Mouse (Mus musculus) WW6 (cell line): Measurements from ENCODE around the gene Dusp1.
A peak's percentile ranks its signal among the peaks of the same experiment; 100 is the strongest.

ENCODE experiments used
- DNase-seq: peaks from one replicate; pipeline ENCODE4 v3.0.0-alpha.2; 2013; ENCODE audit warnings: low read depth, low spot score

Gene Dusp1

DNA sequence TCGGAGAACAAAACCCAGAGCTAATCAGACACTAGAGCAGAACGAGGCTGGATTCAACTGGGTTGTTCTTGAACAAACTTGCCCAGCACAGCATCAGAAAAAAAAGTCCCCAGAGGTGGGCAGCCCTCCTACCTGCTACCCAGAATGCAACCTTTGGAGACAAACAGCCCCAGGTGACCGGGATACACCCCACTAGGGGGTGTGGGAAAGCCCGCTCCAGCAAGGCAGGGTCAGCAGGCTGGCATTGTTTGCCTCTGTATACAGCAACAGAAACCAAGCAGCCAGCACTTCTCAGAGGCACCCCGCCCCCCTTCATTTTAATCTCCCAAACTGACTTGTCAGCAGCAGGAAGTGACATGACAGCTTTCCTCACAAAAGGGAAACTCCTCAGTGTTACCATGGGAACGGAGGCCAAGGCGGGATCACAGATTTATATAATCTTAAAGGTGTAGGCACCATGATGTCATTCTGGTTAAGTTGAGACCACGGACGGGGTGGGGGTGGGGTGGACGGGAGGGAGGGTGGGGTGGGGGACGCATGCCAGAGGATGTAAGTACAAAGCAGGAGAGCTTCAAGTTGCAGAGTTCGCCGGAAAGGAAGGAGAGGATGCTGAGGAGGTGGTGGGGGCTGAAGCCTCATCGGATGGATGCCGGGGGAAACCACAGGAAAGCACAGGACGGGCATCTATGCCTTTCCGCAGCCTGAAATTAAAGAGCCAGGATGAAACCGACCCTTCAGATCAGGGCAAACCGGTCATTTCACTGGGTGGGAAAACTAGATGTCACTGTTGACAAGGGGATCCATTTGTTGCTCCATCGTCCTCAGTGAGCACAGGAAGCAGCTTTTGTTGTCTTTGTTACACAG, 58.9 kb downstream of the Dusp1 start:
- peak; percentile 71 for DNase-seq

DNA sequence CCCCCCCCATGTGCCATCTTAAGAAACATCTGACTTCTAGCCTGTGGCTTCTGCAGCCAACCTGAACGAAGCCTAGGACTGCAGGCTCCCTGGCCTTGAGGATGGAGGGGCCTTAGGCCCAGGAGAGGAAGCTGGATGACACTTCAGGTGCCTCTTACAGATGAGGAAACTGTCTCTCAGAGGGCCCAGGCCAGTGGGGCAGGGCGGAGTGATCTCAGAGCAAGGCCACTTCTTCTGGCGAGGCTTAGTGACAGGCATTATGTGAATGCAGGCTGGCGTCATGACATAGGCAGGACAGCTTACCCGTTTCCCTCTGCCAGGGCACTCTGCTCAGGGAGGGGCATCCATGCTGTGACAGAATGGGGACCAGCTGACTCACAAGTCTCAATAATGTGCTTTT, 60.1 kb downstream of the Dusp1 start:
- DNase-seq = no peak

DNA sequence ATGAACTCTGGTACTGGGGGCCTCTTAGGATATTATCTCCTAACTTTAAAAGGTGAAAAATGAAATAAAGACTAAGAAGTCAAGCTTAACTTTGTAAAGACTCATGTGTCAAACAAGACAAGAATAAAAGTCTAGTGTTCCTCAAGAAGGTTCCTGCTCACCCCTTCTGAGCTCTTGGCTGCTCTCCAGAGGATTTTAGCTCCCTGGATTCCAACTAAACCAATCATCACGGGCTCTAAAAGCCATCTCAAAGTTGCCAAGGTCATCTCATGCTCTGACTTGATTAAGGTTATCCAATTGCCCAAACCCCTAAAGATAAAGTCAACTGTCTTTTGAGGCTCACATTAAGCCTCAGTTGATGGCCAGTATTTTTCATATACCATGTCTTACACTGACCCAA, 63.3 kb downstream of the Dusp1 start:
- DNase-seq = no peak

DNA sequence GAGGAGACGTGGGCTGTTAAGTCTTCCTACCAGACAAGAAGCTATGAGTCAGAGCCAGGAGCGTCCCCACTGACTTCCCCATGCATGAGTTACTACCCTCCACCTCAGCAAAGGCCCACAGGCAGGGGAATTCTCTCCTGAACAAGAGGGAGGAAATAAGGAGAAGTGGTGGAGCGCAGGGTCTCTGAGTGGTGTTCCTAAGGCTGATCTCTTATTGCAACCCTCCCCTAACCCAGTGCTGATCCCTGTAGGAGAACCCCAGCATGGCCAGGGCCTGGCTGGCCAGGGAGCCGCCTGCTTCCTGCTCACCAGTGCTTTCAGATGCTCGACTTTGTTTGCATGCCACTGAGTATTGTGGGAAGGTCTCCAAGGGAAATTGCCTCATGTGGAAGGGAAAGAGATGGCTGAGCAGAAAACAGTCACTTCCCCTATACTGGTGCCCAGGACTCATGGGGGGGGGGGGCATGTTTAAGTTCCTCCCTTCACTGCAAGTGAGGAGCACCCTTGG, 64.5 kb downstream of the Dusp1 start:
- DNase-seq = no peak

DNA sequence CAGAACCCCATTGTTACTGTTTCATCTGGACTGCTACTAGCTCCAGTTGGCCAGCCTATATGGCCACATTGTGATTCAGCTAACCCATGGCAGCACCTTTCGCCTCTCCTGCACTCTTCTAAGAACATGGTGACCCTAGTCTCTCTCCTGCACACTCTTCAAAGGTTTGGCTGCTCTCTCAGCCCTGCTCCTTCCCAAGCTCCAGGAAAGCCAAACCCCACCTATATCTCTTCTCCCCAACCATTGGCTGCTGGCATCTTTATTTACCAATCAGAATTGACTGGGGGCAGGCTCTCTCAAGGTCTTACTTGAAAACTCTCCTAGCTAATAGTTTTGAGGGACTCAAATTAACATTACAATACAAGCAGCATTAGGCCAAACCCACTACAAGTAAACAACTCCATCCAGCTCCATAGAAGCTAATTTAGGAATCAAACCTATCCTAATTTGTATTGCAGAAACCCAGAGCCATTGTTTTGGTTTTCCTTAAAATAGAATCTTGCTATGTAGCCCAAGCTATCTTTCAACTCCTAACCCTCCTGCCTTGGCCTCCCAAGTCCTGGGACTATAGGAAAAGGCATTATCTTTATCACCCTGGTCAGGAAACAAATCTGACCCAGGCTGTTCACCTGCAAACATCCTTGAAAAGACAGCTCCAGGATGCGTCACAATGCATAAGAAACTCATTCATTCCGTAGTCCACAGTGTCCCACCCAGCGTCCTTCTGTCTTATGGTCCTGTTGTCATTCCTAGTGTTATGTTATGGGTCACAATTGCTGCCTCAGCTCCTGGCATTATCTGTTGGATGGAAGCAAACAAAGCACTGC, 67.1 kb downstream of the Dusp1 start:
- DNase-seq = no peak

DNA sequence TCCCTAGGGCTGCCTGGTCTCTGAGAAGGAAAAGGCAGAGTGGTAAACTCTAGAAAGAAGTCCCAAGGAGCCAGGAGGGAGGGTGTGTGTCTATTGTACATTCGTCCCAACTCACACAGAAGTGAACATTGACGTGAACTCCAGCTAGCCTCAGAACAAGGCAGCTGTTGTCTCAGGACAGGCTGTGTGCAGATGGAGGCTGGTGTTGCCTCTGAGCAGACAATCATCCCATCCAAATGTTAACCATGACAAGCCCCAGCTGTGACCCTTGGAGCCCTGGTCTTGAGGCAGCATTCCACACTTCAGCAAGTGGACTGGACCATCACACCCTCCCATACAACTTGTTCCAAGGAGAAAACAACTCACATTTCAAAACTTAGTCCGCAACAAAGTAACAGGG, 69.7 kb downstream of the Dusp1 start:
- no peak for DNase-seq

DNA sequence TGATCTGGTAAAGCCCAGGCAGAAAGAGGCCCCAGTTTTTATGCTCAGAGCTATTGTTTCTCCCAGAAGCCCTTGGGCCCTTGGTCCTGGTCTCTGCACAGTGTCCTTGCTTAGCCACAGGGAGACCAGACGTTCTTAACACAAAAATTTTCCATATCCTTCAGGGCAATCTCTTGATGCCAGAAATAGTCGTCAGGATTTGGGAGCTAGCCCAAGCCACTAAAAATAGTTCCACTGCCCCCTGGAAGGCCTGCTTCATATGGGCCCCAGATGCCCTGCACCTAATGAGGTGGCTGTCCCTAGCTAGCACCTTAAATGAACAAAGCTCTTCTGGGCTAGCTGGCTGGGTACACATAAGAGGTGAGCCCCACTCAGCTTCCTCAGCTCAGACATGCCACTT, 71.0 kb downstream of the Dusp1 start:
- DNase-seq = no peak

DNA sequence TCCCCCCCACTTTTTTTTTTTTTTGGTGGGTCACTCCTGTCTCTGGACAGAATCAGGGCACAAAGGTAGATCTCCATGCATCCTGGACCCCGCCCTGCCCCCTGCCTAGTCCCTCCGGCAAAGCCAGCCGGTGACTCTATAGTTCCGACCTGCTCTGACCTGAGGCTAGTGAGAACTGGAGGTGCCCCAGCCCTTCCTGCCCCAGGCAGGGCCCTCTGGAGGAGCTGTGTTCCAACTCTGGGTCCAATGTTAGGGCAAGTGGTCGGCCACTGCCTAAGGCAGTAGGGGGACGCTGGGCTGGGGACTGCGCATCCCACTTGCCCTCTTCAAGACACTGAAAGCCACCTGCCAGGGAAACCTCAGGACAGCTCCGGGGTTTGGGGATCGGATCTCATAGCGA, 71.9 kb downstream of the Dusp1 start:
- no peak for DNase-seq

DNA sequence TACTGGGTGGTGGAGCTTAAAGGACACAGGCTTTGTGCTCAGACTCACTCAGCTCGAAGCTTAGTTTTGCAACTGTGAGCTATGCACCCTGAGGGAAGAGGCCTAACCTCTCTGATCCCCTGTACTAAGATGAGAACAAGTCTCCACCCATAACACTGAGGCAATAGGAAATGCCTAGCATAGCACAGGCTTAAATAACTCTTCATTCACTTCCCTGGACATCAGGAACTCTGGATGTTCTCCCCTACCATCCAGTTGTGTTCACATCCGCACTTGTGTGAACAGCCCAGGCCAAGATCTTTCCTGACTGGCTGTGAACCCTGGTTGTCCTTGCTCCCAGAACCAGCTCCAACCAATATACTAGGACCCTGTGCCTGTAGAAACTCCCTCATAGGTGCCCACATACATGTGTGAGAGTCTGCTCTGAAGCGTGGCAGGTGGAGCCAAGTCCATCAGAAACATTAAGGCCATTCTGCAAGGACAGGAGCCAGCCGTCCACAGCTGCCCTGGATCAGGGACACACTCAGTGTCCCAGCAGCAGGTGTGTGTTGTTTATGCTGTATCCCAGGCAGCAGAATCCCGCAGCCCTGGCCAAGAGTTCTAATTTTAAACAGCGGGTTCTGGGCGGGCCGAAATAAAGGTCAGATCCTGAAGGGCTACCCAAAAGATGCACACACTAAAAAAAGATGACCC, 73.1 kb downstream of the Dusp1 start:
- DNase-seq = no peak

DNA sequence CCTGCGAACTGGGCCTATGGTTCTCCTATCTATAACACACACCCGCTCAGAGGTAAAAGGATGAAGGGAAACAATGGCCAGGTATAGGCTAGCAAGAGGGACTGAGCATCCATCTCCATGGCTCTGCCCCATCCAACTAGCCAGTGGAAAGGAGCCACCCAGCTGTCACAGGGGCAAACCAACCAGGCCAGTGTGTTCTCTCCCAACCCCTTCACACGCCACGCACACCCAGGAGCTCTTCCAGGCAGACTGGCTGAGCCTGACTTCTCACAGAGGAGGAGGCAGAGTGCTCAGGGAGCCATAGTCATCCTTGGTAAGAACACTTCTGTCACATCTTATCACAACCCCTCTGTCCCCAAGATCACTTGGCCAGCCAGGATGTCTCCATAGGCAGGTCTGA, 74.0 kb downstream of the Dusp1 start:
- no peak for DNase-seq

DNA sequence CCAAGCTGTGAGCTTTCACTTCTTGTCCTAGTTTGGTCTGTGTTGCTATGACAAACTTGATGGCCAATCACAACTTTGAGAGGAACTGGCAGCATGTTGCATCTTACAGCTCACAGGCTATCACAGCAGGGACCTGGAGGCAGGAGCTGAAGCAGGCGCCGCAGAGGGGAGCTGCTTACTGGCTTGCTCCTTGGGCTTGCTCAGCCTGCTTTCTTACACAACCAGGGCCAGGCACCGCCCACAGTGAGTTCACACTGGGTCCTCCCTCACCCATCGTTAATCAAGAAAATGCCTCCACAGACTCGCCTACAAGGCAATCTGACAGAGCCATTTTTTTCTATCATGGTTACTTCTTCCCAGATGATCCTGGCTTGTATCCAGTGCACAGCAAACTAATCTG, 74.7 kb downstream of the Dusp1 start:
- no peak for DNase-seq

- no peak for DNase-seq
Observed at GRCm38 (mm10) chr17:26484626-26485421, 77.1 kb downstream of the Dusp1 start.

- DNase-seq = no peak
Observed at GRCm38 (mm10) chr17:26480956-26481355, 81.0 kb downstream of the Dusp1 start.

- DNase-seq = no peak
Observed at GRCm38 (mm10) chr17:26479619-26480018, 82.3 kb downstream of the Dusp1 start.

- DNase-seq = no peak
Observed at GRCm38 (mm10) chr17:26478672-26479071, 83.3 kb downstream of the Dusp1 start.

GRCm38 (mm10) chr17:26476871-26477270, 85.1 kb downstream of the Dusp1 start:
- no peak for DNase-seq

DNA sequence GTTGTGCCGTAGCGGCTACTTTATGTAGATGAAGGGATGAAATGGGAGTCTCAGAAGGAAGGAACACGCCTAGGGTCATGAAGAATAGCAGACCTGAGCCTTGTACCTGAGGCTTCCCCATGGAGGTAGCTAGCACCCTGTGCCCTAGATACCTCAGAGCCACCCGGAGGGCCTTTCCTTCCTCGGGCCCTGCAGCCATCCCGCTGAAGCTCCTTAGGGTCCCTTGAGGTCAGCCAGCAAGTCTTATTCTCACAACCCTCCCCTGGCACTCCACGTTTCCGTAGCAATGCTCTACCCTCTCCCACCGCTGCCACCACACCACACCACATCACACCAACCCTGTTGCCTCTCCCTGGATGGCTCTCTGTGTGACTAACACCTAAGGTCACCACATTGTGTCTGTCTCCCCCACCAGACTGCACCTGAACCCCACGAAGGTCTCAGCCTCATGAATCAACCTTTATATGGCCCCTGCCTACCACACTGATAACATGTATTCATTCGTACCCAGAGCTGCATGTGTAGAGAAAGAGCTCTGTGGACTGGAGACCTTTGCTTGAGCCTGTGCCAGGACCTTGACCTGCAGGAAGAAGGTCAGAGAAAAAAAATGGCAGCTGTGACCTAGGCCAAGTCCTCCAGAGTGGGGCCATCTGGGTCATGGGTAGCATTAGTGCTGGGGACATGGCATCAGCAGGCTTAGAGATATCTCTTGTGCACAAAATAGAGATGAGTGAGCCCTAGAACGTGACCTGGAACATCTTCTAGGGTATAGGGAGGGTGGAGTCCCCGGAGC, 93.6 kb downstream of the Dusp1 start:
- no peak for DNase-seq

- no peak for DNase-seq
Observed at GRCm38 (mm10) chr17:26467619-26468018, 94.3 kb downstream of the Dusp1 start.

DNA sequence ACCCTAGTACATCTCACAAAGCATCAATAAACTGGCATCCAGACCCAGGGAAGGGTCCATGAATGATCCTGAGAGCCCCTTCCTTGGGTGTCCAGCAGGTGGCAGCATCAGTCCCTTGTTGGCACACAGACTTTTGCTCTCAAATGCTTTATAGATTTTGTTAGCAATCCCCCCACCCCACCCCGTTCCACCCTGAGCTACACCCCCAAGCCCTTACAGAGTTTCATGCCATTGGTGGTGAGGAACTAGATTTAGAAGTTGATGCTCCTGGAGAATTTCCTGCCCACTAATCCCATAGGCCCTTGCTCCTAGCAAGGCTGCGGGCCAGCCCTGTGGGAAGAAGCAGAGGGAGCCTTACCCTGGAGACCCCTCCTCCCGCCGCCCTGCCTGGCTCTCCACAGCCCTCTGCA, 95.2 kb downstream of the Dusp1 start:
- peak; percentile 49 for DNase-seq

DNA sequence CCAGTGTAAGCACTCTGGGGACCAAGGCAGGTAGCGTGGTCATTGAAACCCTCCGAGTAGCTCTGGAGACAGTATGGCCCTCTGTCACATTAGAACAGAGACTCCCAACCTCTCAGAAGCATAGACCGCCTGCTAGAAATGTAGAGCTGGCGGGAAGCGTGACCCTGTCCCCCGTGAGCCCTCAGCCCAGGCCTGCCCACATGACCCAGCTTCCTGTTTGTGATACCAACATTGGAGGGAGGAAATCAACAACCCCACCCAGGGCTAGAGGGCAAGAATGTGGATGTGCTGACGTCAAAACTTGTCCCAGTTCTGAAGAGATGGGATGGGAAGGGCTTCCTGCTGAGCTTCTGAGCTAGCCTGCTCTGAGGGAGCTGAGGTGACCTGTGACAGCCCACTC, 97.0 kb downstream of the Dusp1 start:
- no peak for DNase-seq
